Mouse (Mus musculus) CH12.LX (cell line): ENCODE results near the gene Scarb2. TPM values are rescaled to one million over a fixed set of nuclear protein-coding genes. Genes with fewer than 3 reads are reported as not detected.
A peak's percentile ranks its signal among the peaks of the same experiment; 100 is the strongest.

Experiments used
- DNase-seq: peaks from one replicate; pipeline ENCODE4 v3.0.0-alpha.2; 2013; ENCODE audit errors: extremely low read depth
- H3K27ac ChIP-seq: 2 replicates; pipeline ENCODE4 v1.5.1; 2012; ENCODE audit warnings: low read depth, mild to moderate bottlenecking, control low read depth, moderate library complexity; ENCODE audit not compliant: insufficient read depth
- H3K27me3 ChIP-seq: replicated peaks from 2 replicates; pipeline ENCODE3; 2012; ENCODE audit warnings: inconsistent platforms
- H3K36me3 ChIP-seq, 2 experiments: replicated peaks in 1 of 2; 2 replicates each; pipeline versions ENCODE3 to v1.6.1; 2012; ENCODE audit warnings: inconsistent platforms in 1 of 2, low read length in 1 of 2, mild to moderate bottlenecking in 1 of 2, mixed read lengths in 1 of 2, moderate library complexity in 1 of 2; ENCODE audit not compliant: control insufficient read depth in 1 of 2, insufficient read depth in 1 of 2
- H3K4me1 ChIP-seq, 2 experiments: 2 replicates each; pipeline ENCODE4 v1.6.1; 2012; ENCODE audit warnings: inconsistent platforms in 1 of 2, moderate library complexity in 1 of 2; ENCODE audit not compliant: insufficient read depth in 2 of 2, control insufficient read depth in 1 of 2
- H3K4me2 ChIP-seq: 2 replicates; pipeline ENCODE4 v1.6.1; 2012; ENCODE audit warnings: low read depth, mild to moderate bottlenecking, control low read depth; ENCODE audit not compliant: poor library complexity, insufficient read depth, severe bottlenecking
- H3K4me3 ChIP-seq, 3 experiments: fragments of 150-350 bp in 1 of 3; sonication (generic) in 1 of 3; replicated peaks in 1 of 3; 2 replicates each; pipeline versions ENCODE3 to v1.5.1; 2011 to 2012; ENCODE audit warnings: low read depth in 2 of 3, low read length in 2 of 3, mild to moderate bottlenecking in 2 of 3, moderate library complexity in 2 of 3, control low read depth in 1 of 3, improper control_type of control experiment in 1 of 3, inconsistent platforms in 1 of 3, mixed read lengths in 1 of 3; ENCODE audit not compliant: poor library complexity in 1 of 3
- H3K79me2 ChIP-seq: replicated peaks from 2 replicates; pipeline ENCODE4 v1.6.1; 2012; ENCODE audit warnings: mild to moderate bottlenecking, moderate library complexity; ENCODE audit not compliant: control insufficient read depth, poor library complexity, insufficient read depth, severe bottlenecking; ENCODE audit errors: extremely low read depth
- H3K9ac ChIP-seq: 2 replicates; pipeline ENCODE4 v1.6.1; 2012; ENCODE audit warnings: low read depth, mild to moderate bottlenecking, control low read depth, moderate library complexity; ENCODE audit not compliant: insufficient read depth
- H3K9me3 ChIP-seq: replicated peaks from 2 replicates; pipeline ENCODE3; 2012; ENCODE audit warnings: low read length, inconsistent platforms, mixed read lengths
- CTCF ChIP-seq, 2 experiments: IDR thresholded peaks in 1 of 2; conservative IDR thresholded peaks in 1 of 2; 2 replicates each; pipeline ENCODE4 v1.5.1; 2011 to 2012; ENCODE audit warnings: low read depth in 2 of 2, low read length in 2 of 2, improper control_type of control experiment in 1 of 2, inconsistent platforms in 1 of 2, mild to moderate bottlenecking in 1 of 2, moderate library complexity in 1 of 2
- EP300 ChIP-seq: IDR thresholded peaks from 2 replicates; pipeline ENCODE4 v1.6.1; 2011; ENCODE audit warnings: low read length, improper control_type of control experiment
- GABPA ChIP-seq: IDR thresholded peaks from 2 replicates; pipeline ENCODE4 v1.6.1; 2012; ENCODE audit warnings: low read depth, low read length, improper control_type of control experiment, inconsistent platforms; ENCODE audit not compliant: insufficient replicate concordance
- HCFC1 ChIP-seq: IDR thresholded peaks from 2 replicates; pipeline ENCODE4 v1.6.1; 2012; ENCODE audit warnings: low read depth, mild to moderate bottlenecking, inconsistent platforms, low read length, improper control_type of control experiment
- IRF4 ChIP-seq: IDR thresholded peaks from 2 replicates; pipeline ENCODE4 v1.6.1; 2014; ENCODE audit warnings: low read depth, mild to moderate bottlenecking, inconsistent platforms, low read length, improper control_type of control experiment
- JUND ChIP-seq: conservative IDR thresholded peaks from 2 replicates; pipeline ENCODE4 v1.6.1; 2011; ENCODE audit warnings: low read depth, low read length, improper control_type of control experiment
- KAT2A ChIP-seq: IDR thresholded peaks from 2 replicates; pipeline ENCODE4 v1.6.1; 2012; ENCODE audit warnings: low read length, improper control_type of control experiment, inconsistent platforms; ENCODE audit not compliant: insufficient replicate concordance
- MEF2A ChIP-seq: IDR thresholded peaks from 2 replicates; pipeline ENCODE4 v1.6.1; 2014; ENCODE audit warnings: low read depth, mild to moderate bottlenecking, inconsistent platforms, low read length, improper control_type of control experiment, borderline replicate concordance
- NRF1 ChIP-seq: IDR thresholded peaks from 2 replicates; pipeline ENCODE4 v1.6.1; 2014; ENCODE audit warnings: low read depth, mild to moderate bottlenecking, inconsistent platforms, low read length, improper control_type of control experiment, moderate library complexity
- PAX5 ChIP-seq: IDR thresholded peaks from 2 replicates; pipeline ENCODE4 v1.6.1; 2012; ENCODE audit warnings: low read length, inconsistent platforms, mixed read lengths
- POLR2AphosphoS2 ChIP-seq: IDR thresholded peaks from 2 replicates; pipeline ENCODE4 v1.6.1; 2011; ENCODE audit warnings: low read depth, low read length, improper control_type of control experiment
- RAD21 ChIP-seq: IDR thresholded peaks from 2 replicates; pipeline ENCODE4 v1.6.1; 2011; ENCODE audit warnings: low read depth, mild to moderate bottlenecking, low read length, improper control_type of control experiment, moderate library complexity
- SMC3 ChIP-seq: IDR thresholded peaks from 2 replicates; pipeline ENCODE4 v1.6.1; 2011; ENCODE audit warnings: low read depth, low read length, improper control_type of control experiment
- ZC3H11A ChIP-seq: IDR thresholded peaks from 2 replicates; pipeline ENCODE4 v1.6.1; 2012; ENCODE audit warnings: low read depth, mild to moderate bottlenecking, inconsistent platforms, low read length, improper control_type of control experiment
- ZMIZ1 ChIP-seq: IDR thresholded peaks from 2 replicates; pipeline ENCODE4 v1.6.1; 2012; ENCODE audit warnings: low read depth, mild to moderate bottlenecking, inconsistent platforms, low read length, improper control_type of control experiment
- ZNF384 ChIP-seq: IDR thresholded peaks from 2 replicates; pipeline ENCODE4 v1.6.1; 2012; ENCODE audit warnings: low read depth, low read length, improper control_type of control experiment, inconsistent platforms
- dilution Hi-C: fragments of 300-500 bp; cut with MboI; formaldehyde crosslinking; loops from 2 replicates; pipeline ENCODE4 v1.14.3; 2020; ENCODE audit warnings: low sequenced_read_pairs; ENCODE audit not compliant: extremely low pct_unique_long_range_greater_than_20kb, extremely low pct_ligation_motif_present
- in situ Hi-C: fragments of 300-500 bp; cut with MboI; formaldehyde crosslinking; loops from 3 replicates; pipeline ENCODE4 v1.14.3; 2019; ENCODE audit warnings: low sequenced_read_pairs, low pct_ligation_motif_present, low pct_unique_long_range_greater_than_20kb, mixed read lengths
- polyA plus RNA-seq: library from polyadenylated mRNA; unstranded; fragments of >175 nt; gene quantifications from 2 replicates; pipeline ENCODE4 v1.2.1, GENCODE M21; 2012; ENCODE audit warnings: low read depth; ENCODE audit not compliant: insufficient read length
- total RNA-seq, 2 experiments: library from RNA; depleted of rRNA; stranded (reverse); fragments of 300-350 nt in 1 of 2; fragments of >200 nt in 1 of 2; gene quantifications; 2 replicates each; pipeline ENCODE4 v1.2.3; 2012 to 2014

The Scarb2 gene
- total and polyA plus RNA-seq, 3 experiments: 7.2 to 9.5 (median 9.2) TPM

- no peaks in the 10 kb centered on the region for H3K4me1 ChIP-seq
- no peak overlapping the region for H3K27ac ChIP-seq
- no peak overlapping the region for H3K4me3 ChIP-seq
- H3K9ac ChIP-seq: no peak overlapping the region
- H3K27me3 ChIP-seq: no peaks in the 10 kb centered on the region
- H3K79me2 ChIP-seq: no peaks in the 10 kb centered on the region
- peak; percentile 60 for DNase-seq
- in situ Hi-C loops (loop anchor here (5.0 to 25.0 kb wide), 2 partner anchors 46 to 201 kb away; partner anchors contain the start of gene Scarb2), dilution Hi-C loops (no loop called here)
- H3K36me3 ChIP-seq: peaks cover 0 to 25% of the 10 kb centered on the region in 2 experiments
- H3K9me3 ChIP-seq: no peaks in the 10 kb centered on the region
- no peak for TF ChIP-seq POLR2AphosphoS2
- TF ChIP-seq SMC3: peak; percentile 97
- no peak for TF ChIP-seq ZNF384
- peak; percentile 74 for TF ChIP-seq ZC3H11A
- no peak for TF ChIP-seq MEF2A
- TF ChIP-seq GABPA: no peak
- no peak for TF ChIP-seq JUND
- no peak for TF ChIP-seq NRF1
- peak; percentile 53 to 94; a peak in 2 of 4 replicates for TF ChIP-seq CTCF (conservative IDR thresholded peaks at IDR 0.05 in 1 of 2, IDR thresholded peaks at IDR 0.05 in 1 of 2; ENCODE audit: low read depth in 2 of 2, low read length in 2 of 2)
- TF ChIP-seq RAD21: peak; percentile 91
- TF ChIP-seq IRF4: peak; percentile 24; the same call in 1 of the 2 replicates
- H3K4me2 ChIP-seq: no peak overlapping the region
Observed at GRCm38 (mm10) chr5:92461321-92461720, 45.3 kb downstream of the Scarb2 start.

GRCm38 (mm10) chr5:92458726-92459125 is 47.9 kb downstream of the Scarb2 start:
- in situ Hi-C loops: loop anchor here (25.0 kb wide), 1 partner anchor 204 kb away; no protein-coding TSS in a partner anchor
- H3K9ac ChIP-seq: no peak overlapping the region
- no peak overlapping the region for H3K4me3 ChIP-seq
- no peak overlapping the region for H3K4me2 ChIP-seq
- H3K4me1 ChIP-seq: no peaks in the 10 kb centered on the region
- no peaks in the 10 kb centered on the region for H3K79me2 ChIP-seq
- H3K27ac ChIP-seq: no peak overlapping the region
- H3K9me3 ChIP-seq: no peaks in the 10 kb centered on the region
- dilution Hi-C loops: no loop called here
- no peak for TF ChIP-seq KAT2A
- TF ChIP-seq HCFC1: no peak
- TF ChIP-seq PAX5: no peak
- TF ChIP-seq EP300: no peak
- TF ChIP-seq JUND: no peak
- no peak for TF ChIP-seq ZMIZ1
- no peaks in the 10 kb centered on the region for H3K27me3 ChIP-seq
- no peak for DNase-seq
- peaks cover 0 to 39% of the 10 kb centered on the region in 2 experiments for H3K36me3 ChIP-seq
